Mouse (Mus musculus): ENCODE measurements around the gene Smad3. TPM values are rescaled to one million over a fixed set of nuclear protein-coding genes. Genes with fewer than 3 reads are reported as not detected.

The Smad3 gene
- polyA plus RNA-seq, 1 experiment, result 6.1 TPM

GRCm38 (mm10) chr9:63667373-63667724, 90.4 kb downstream of the Smad3 start:
- Histone ChIP-seq H3K27me3 (ENCODE audit: control insufficient read depth, insufficient read depth, low read length) (no peaks in the 10 kb centered on the region), H3K36me3 (ENCODE audit: control insufficient read depth, insufficient read depth, low read length) (no peaks in the 10 kb centered on the region), H3K4me3 (ENCODE audit: control insufficient read depth, low read depth, low read length) (no peak overlapping the region), H3K27ac (ENCODE audit: control insufficient read depth, insufficient read depth, low read depth, low read length) (no peak overlapping the region), H3K4me1 (ENCODE audit: control insufficient read depth, insufficient read depth, low read length) (no peaks in the 10 kb centered on the region; the same call in 1 of the 2 replicates)
- TF ChIP-seq CTCF (IDR thresholded peaks at IDR 0.05; ENCODE audit: control insufficient read depth, insufficient read depth, insufficient replicate concordance, low read depth, low read length) (no peak), POLR2A (IDR thresholded peaks at IDR 0.05; ENCODE audit: control insufficient read depth, low read depth, low read length) (no peak)

GRCm38 (mm10) chr9:63666612-63667372, 91.0 kb downstream of the Smad3 start:
- Histone ChIP-seq H3K4me3 (ENCODE audit: control insufficient read depth, low read depth, low read length) (no peak overlapping the region), H3K4me1 (ENCODE audit: control insufficient read depth, insufficient read depth, low read length) (no peaks in the 10 kb centered on the region; the same call in 1 of the 2 replicates), H3K27ac (ENCODE audit: control insufficient read depth, insufficient read depth, low read depth, low read length) (no peak overlapping the region), H3K36me3 (ENCODE audit: control insufficient read depth, insufficient read depth, low read length) (no peaks in the 10 kb centered on the region), H3K27me3 (ENCODE audit: control insufficient read depth, insufficient read depth, low read length) (no peaks in the 10 kb centered on the region)
- TF ChIP-seq CTCF (IDR thresholded peaks at IDR 0.05; ENCODE audit: control insufficient read depth, insufficient read depth, insufficient replicate concordance, low read depth, low read length) (no peak), POLR2A (IDR thresholded peaks at IDR 0.05; ENCODE audit: control insufficient read depth, low read depth, low read length) (no peak)

- TF ChIP-seq POLR2A (IDR thresholded peaks at IDR 0.05; ENCODE audit: control insufficient read depth, low read depth, low read length) (no peak), CTCF (IDR thresholded peaks at IDR 0.05; ENCODE audit: control insufficient read depth, insufficient read depth, insufficient replicate concordance, low read depth, low read length) (no peak)
- no peaks in the 10 kb centered on the region for H3K27me3 ChIP-seq (ENCODE audit: control insufficient read depth, insufficient read depth, low read length)
- H3K27ac ChIP-seq (ENCODE audit: control insufficient read depth, insufficient read depth, low read depth, low read length), result no peak overlapping the region
- H3K4me3 ChIP-seq (ENCODE audit: control insufficient read depth, low read depth, low read length), result no peak overlapping the region
- H3K4me1 ChIP-seq (ENCODE audit: control insufficient read depth, insufficient read depth, low read length), result no peaks in the 10 kb centered on the region; the same call in 1 of the 2 replicates
- no peaks in the 10 kb centered on the region for H3K36me3 ChIP-seq (ENCODE audit: control insufficient read depth, insufficient read depth, low read length)
Measured at GRCm38 (mm10) chr9:63664792-63665646, 92.8 kb downstream of the Smad3 start.

- H3K36me3 ChIP-seq (ENCODE audit: control insufficient read depth, insufficient read depth, low read length), result no peaks in the 10 kb centered on the region
Measured at GRCm38 (mm10) chr9:63664300-63664745, 93.5 kb downstream of the Smad3 start.

GRCm38 (mm10) chr9:63663222-63663621, 94.6 kb downstream of the Smad3 start:
- H3K4me3 ChIP-seq (ENCODE audit: control insufficient read depth, low read depth, low read length), result no peak overlapping the region
- no peaks in the 10 kb centered on the region; the same call in 1 of the 2 replicates for H3K4me1 ChIP-seq (ENCODE audit: control insufficient read depth, insufficient read depth, low read length)
- no peaks in the 10 kb centered on the region for H3K36me3 ChIP-seq (ENCODE audit: control insufficient read depth, insufficient read depth, low read length)
- H3K27me3 ChIP-seq (ENCODE audit: control insufficient read depth, insufficient read depth, low read length), result no peaks in the 10 kb centered on the region
- TF ChIP-seq CTCF (IDR thresholded peaks at IDR 0.05; ENCODE audit: control insufficient read depth, insufficient read depth, insufficient replicate concordance, low read depth, low read length) (no peak), POLR2A (IDR thresholded peaks at IDR 0.05; ENCODE audit: control insufficient read depth, low read depth, low read length) (no peak)
- H3K27ac ChIP-seq (ENCODE audit: control insufficient read depth, insufficient read depth, low read depth, low read length), result peak overlapping the region; percentile 33; the same call in 1 of the 2 replicates

More at GRCm38 (mm10) chr9:63664300-63664745, 93.5 kb downstream of the Smad3 start:
- TF ChIP-seq CTCF (IDR thresholded peaks at IDR 0.05; ENCODE audit: control insufficient read depth, insufficient read depth, insufficient replicate concordance, low read depth, low read length) (no peak), POLR2A (IDR thresholded peaks at IDR 0.05; ENCODE audit: control insufficient read depth, low read depth, low read length) (no peak)
- Histone ChIP-seq H3K27ac (ENCODE audit: control insufficient read depth, insufficient read depth, low read depth, low read length) (no peak overlapping the region), H3K4me3 (ENCODE audit: control insufficient read depth, low read depth, low read length) (no peak overlapping the region), H3K4me1 (ENCODE audit: control insufficient read depth, insufficient read depth, low read length) (no peaks in the 10 kb centered on the region; the same call in 1 of the 2 replicates), H3K27me3 (ENCODE audit: control insufficient read depth, insufficient read depth, low read length) (no peaks in the 10 kb centered on the region)

GRCm38 (mm10) chr9:63662759-63663158, 95.0 kb downstream of the Smad3 start:
- TF ChIP-seq CTCF (IDR thresholded peaks at IDR 0.05; ENCODE audit: control insufficient read depth, insufficient read depth, insufficient replicate concordance, low read depth, low read length), result no peak
- TF ChIP-seq POLR2A (IDR thresholded peaks at IDR 0.05; ENCODE audit: control insufficient read depth, low read depth, low read length), result no peak; the same call in 1 of the 2 replicates
- no peaks in the 10 kb centered on the region for H3K36me3 ChIP-seq (ENCODE audit: control insufficient read depth, insufficient read depth, low read length)
- no peak overlapping the region for H3K4me3 ChIP-seq (ENCODE audit: control insufficient read depth, low read depth, low read length)
- H3K4me1 ChIP-seq (ENCODE audit: control insufficient read depth, insufficient read depth, low read length), result no peaks in the 10 kb centered on the region; the same call in 1 of the 2 replicates
- H3K27me3 ChIP-seq (ENCODE audit: control insufficient read depth, insufficient read depth, low read length), result no peaks in the 10 kb centered on the region
- no peak overlapping the region for H3K27ac ChIP-seq (ENCODE audit: control insufficient read depth, insufficient read depth, low read depth, low read length)

- Histone ChIP-seq H3K27ac (ENCODE audit: control insufficient read depth, insufficient read depth, low read depth, low read length) (no peak overlapping the region), H3K4me3 (ENCODE audit: control insufficient read depth, low read depth, low read length) (no peak overlapping the region), H3K36me3 (ENCODE audit: control insufficient read depth, insufficient read depth, low read length) (no peaks in the 10 kb centered on the region), H3K4me1 (ENCODE audit: control insufficient read depth, insufficient read depth, low read length) (peaks cover 6% of the 10 kb centered on the region), H3K27me3 (ENCODE audit: control insufficient read depth, insufficient read depth, low read length) (no peaks in the 10 kb centered on the region)
- no peak for TF ChIP-seq POLR2A (IDR thresholded peaks at IDR 0.05; ENCODE audit: control insufficient read depth, low read depth, low read length)
- no peak for TF ChIP-seq CTCF (IDR thresholded peaks at IDR 0.05; ENCODE audit: control insufficient read depth, insufficient read depth, insufficient replicate concordance, low read depth, low read length)
Measured at GRCm38 (mm10) chr9:63660691-63661090, 97.1 kb downstream of the Smad3 start.
